Mouse (Mus musculus) lung, embryonic 14.5 days (tissue): ENCODE measurements at regions not wholly inside any gene's neighbourhood (a gene's known extent, or its start where the extent isn't known, plus 50 kb on each side); places are given as distances from the start of the nearest gene placed in this dataset.

Experiments
- ATAC-seq: fragments of 200-750 bp; cut with Nextera tagmentation; 2 replicates; pipeline ENCODE4 v1.8.0; 2017; ENCODE audit warnings: mild to moderate bottlenecking, moderate TSS enrichment, moderate library complexity; ENCODE audit not compliant: insufficient read depth
- DNase-seq: peaks from one replicate; pipeline ENCODE4 v3.0.0-alpha.2; 2015
- H3K27ac ChIP-seq: fragments of 300-500 bp; sonication (generic); 2 replicates; pipeline ENCODE4 v1.5.1; 2014; ENCODE audit warnings: low read depth, mild to moderate bottlenecking, moderate library complexity
- H3K27me3 ChIP-seq: fragments of 300-500 bp; sonication (generic); 2 replicates; pipeline ENCODE4 v1.6.1; 2014; ENCODE audit warnings: low read length, control low read depth; ENCODE audit not compliant: insufficient read depth
- H3K36me3 ChIP-seq: fragments of 300-500 bp; sonication (generic); 2 replicates; pipeline ENCODE4 v1.6.1; 2014; ENCODE audit warnings: control low read depth; ENCODE audit not compliant: insufficient read depth
- H3K4me1 ChIP-seq: fragments of 300-500 bp; sonication (generic); 2 replicates; pipeline ENCODE4 v1.6.1; 2014; ENCODE audit warnings: antibody characterized with exemption, control low read depth; ENCODE audit not compliant: insufficient read depth
- H3K4me2 ChIP-seq: fragments of 300-500 bp; sonication (generic); 2 replicates; pipeline ENCODE4 v1.6.1; 2014; ENCODE audit warnings: mild to moderate bottlenecking
- H3K4me3 ChIP-seq: fragments of 300-500 bp; sonication (generic); 2 replicates; pipeline ENCODE4 v1.5.1; 2014; ENCODE audit warnings: low read depth, low read length
- H3K9ac ChIP-seq: fragments of 300-500 bp; sonication (generic); 2 replicates; pipeline ENCODE4 v1.6.1; 2014
- H3K9me3 ChIP-seq: fragments of 300-500 bp; sonication (generic); 2 replicates; pipeline ENCODE4 v1.6.1; 2016; ENCODE audit warnings: low read depth, low read length, control low read depth
- CTCF ChIP-seq: IDR thresholded peaks from 2 replicates; pipeline ENCODE4 v1.5.1; 2016; ENCODE audit warnings: antibody characterized with exemption, low read depth
- WGBS: fragments of 180-500 bp; shearing (Covaris S2); extraction: QIAGEN DNeasy Blood & Tissue Kit; methylation state at CpG from one replicate; pipeline ENCODE4 v1.1.7; 2014; 5-methylcytosine and 5-hydroxymethylcytosine counted together

- Histone ChIP-seq H3K36me3 (no peaks in the 10 kb centered on the region), H3K27ac (no peak overlapping the region), H3K4me3 (no peak overlapping the region), H3K9ac (no peak overlapping the region), H3K27me3 (no peaks in the 10 kb centered on the region), H3K4me2 (no peak overlapping the region), H3K4me1 (no peaks in the 10 kb centered on the region), H3K9me3 (no peaks in the 10 kb centered on the region)
- no peak for TF ChIP-seq CTCF
- ATAC-seq, result peak; percentile 80
- DNase-seq, result peak; percentile 77
- WGBS, result 70% methylated on average over 5 of the region's 5 CpGs
Measured at GRCm38 (mm10) chr9:33549395-33549794, 913.4 kb downstream of the Ets1 start.

DNA sequence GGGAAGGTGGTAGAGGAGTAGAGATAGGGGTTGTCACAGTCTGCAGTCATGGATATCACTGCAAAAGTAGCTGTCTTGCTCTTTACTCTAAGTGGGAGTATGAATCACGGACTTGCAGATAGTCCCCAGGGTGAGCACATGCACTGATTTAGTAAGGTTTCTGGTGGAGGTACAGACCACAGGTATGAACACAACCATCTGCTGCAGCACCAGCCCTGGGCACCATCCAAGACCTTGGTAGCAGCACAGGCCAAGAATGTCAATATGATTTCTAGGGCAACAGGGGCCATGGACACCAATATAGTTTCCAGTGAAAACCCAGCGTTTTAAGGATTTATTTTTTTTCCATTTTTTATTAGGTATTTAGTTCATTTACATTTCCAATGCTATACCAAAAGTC lies 913.7 kb upstream of the Kirrel3 start:
- Histone ChIP-seq H3K9ac (no peak overlapping the region), H3K4me3 (no peak overlapping the region), H3K9me3 (no peaks in the 10 kb centered on the region), H3K27ac (no peak overlapping the region), H3K4me2 (no peak overlapping the region), H3K27me3 (no peaks in the 10 kb centered on the region), H3K36me3 (no peaks in the 10 kb centered on the region), H3K4me1 (no peaks in the 10 kb centered on the region)
- TF ChIP-seq CTCF, result no peak
- 86% methylated on average over 2 of the region's 2 CpGs for WGBS
- DNase-seq (no peak), ATAC-seq (no peak)

DNA sequence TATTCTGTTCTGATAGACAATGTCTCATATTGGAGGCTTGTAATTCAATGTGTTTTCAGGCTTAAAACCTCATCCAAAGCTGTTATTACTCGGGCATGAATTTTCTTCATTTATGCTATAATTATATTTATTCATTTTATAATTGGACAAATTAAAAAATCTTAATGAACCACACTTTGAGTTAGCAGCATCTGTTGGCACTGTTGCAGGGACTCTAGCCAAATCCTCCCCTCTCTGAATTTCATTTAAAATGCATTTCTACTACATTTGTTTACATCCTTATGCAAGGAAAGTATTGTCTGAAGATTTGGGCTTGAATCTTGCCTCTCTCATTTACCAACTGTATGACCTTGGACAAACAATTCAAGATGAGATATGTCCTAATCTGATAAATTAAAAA lies 874.2 kb upstream of the Kirrel3 start:
- Histone ChIP-seq H3K4me2 (no peak overlapping the region), H3K27me3 (no peaks in the 10 kb centered on the region), H3K27ac (no peak overlapping the region), H3K9ac (no peak overlapping the region), H3K4me3 (no peak overlapping the region), H3K9me3 (no peaks in the 10 kb centered on the region), H3K4me1 (no peaks in the 10 kb centered on the region), H3K36me3 (no peaks in the 10 kb centered on the region)
- no peak for ATAC-seq
- TF ChIP-seq CTCF, result no peak
- 64% methylated on average over 1 of the region's 1 CpGs for WGBS
- no peak for DNase-seq

DNA sequence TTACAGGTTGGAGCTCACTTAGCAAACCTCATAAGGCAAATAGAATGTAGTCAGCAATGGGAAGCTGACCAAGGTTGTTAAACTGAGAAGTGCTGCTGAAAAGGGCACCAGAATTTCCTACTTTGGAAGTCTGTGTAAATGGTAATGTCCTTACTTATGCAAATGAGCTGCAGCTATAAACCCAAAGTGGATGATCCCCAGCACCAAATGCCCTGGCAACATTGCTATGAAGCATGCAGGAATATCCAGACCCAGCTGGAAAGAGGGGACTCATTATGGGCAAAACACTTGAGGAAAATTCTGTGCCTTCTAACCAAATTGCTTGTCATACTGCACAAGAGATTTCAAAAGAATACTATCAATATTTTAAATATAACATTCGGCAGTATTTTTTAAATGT lies 861.3 kb upstream of the Kirrel3 start:
- no peaks in the 10 kb centered on the region for H3K9me3 ChIP-seq
- H3K4me3 ChIP-seq, result no peak overlapping the region
- no peak for TF ChIP-seq CTCF
- no peak overlapping the region for H3K4me2 ChIP-seq
- 75% methylated on average over 1 of the region's 1 CpGs for WGBS
- no peaks in the 10 kb centered on the region for H3K36me3 ChIP-seq
- no peaks in the 10 kb centered on the region for H3K27me3 ChIP-seq
- no peak overlapping the region for H3K27ac ChIP-seq
- DNase-seq, result no peak
- no peaks in the 10 kb centered on the region for H3K4me1 ChIP-seq
- ATAC-seq, result no peak
- no peak overlapping the region for H3K9ac ChIP-seq

DNA sequence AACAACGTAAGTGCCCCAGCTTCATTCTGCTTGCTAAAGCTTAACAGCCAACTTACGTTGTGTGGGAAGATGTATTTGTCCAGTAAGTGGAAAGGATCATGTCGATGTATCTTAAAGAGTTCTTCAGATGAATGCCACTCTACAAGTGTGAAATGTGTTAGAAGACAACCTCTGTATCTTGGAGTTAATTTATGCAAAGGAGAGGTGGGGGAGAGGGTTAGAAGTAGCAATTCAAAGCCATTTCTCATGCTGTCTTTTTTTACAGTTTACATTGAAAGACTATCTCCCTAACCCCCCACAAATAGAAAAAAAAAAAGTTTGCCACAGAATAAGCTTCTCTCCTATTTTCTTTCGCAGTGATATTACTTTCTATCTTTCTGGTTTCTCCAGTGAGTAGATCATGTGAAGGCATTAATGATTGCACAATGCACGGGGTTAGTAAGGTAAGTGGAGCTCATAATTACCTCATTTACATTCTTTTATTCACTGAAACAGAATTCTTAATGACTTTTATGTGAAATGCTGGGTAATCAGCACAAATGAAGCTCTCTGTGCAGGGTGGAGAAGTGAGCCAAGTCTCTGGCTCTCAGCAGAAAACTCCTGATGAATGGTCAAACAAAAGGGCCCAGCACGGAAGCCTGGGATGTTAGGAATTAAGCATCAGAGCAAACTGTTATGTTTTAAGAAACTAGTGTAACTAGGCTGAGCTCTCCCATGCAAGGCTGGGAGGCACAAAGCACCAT lies 855.8 kb upstream of the Kirrel3 start:
- Histone ChIP-seq H3K9me3 (no peaks in the 10 kb centered on the region), H3K27ac (no peak overlapping the region), H3K9ac (no peak overlapping the region), H3K27me3 (no peaks in the 10 kb centered on the region), H3K4me3 (no peak overlapping the region), H3K4me2 (no peak overlapping the region), H3K4me1 (no peaks in the 10 kb centered on the region), H3K36me3 (no peaks in the 10 kb centered on the region)
- no peak for TF ChIP-seq CTCF
- 65% methylated on average over 6 of the region's 6 CpGs for WGBS
- no peak for ATAC-seq
- no peak for DNase-seq

GRCm38 (mm10) chr9:33662978-33663377 lies 822.7 kb upstream of the Kirrel3 start:
- no peaks in the 10 kb centered on the region for H3K9me3 ChIP-seq
- no peaks in the 10 kb centered on the region for H3K4me1 ChIP-seq
- H3K4me3 ChIP-seq, result no peak overlapping the region
- 82% methylated on average over 5 of the region's 5 CpGs for WGBS
- no peak for ATAC-seq
- DNase-seq, result no peak
- H3K9ac ChIP-seq, result no peak overlapping the region
- no peak overlapping the region for H3K4me2 ChIP-seq
- H3K27me3 ChIP-seq, result no peaks in the 10 kb centered on the region
- no peak overlapping the region for H3K27ac ChIP-seq
- no peaks in the 10 kb centered on the region for H3K36me3 ChIP-seq
- TF ChIP-seq CTCF, result no peak

DNA sequence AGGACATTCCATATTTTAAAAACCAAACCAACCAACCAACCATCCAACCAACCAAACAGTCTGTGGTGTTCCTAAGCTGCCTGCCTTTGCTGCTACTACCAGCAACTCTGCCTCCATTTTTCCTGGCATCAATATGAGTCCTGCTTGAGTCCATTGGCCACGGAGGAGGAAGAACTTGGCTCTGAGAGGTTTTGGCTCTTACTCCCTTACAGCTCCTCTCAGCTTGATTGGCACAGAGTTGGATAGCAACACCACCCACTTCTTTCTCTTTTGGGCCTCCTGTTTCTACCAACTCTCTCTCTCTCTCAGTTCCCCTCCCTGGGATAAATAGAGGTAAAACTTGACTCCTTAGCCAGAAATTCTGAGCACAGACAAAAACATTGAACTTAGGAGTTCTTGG lies 804.6 kb upstream of the Kirrel3 start:
- H3K36me3 ChIP-seq, result no peaks in the 10 kb centered on the region
- ATAC-seq (no peak), DNase-seq (no peak)
- H3K9ac ChIP-seq, result no peak overlapping the region
- no peak overlapping the region for H3K27ac ChIP-seq
- no peaks in the 10 kb centered on the region for H3K9me3 ChIP-seq
- no peak overlapping the region for H3K4me2 ChIP-seq
- H3K4me3 ChIP-seq, result no peak overlapping the region
- no peak for TF ChIP-seq CTCF
- no peaks in the 10 kb centered on the region for H3K27me3 ChIP-seq
- WGBS, result 48% methylated on average over 1 of the region's 1 CpGs
- no peaks in the 10 kb centered on the region for H3K4me1 ChIP-seq
